Mouse (Mus musculus) adrenal gland, postnatal 36 days (tissue): Measurements from ENCODE around the gene Gab1. TPM values are rescaled to one million over a fixed set of nuclear protein-coding genes. Genes with fewer than 3 reads are reported as not detected.

Source experiments
- DNase-seq, 2 experiments: peaks; one replicate each; pipeline ENCODE4 v3.0.0; 2021; ENCODE audit warnings: mixed read lengths in 1 of 2
- total RNA-seq, 2 experiments: library from RNA; stranded (reverse); gene quantifications; 2 replicates each; pipeline ENCODE4 v1.2.3; 2021

Gab1 gene
- total RNA-seq, 2 experiments from 2014 or later, result 16.1 to 20.2 TPM

GRCm38 (mm10) chr8:80749091-80749490 lies 131.2 kb downstream of the Gab1 start:
- DNase-seq, result no peak

GRCm38 (mm10) chr8:80739932-80740331 lies 140.4 kb downstream of the Gab1 start:
- DNase-seq, result no peak

GRCm38 (mm10) chr8:80739155-80739924 lies 141.0 kb downstream of the Gab1 start, which contains the start of gene Smarca5:
TSS of gene Smarca5 (minus strand) at chr8:80739497.
- DNase-seq, result peak; percentile 96

- DNase-seq, result peak; percentile 43 to 67
Measured at GRCm38 (mm10) chr8:80738388-80739154, 141.7 kb downstream of the Gab1 start.

GRCm38 (mm10) chr8:80738046-80738387 lies 142.3 kb downstream of the Gab1 start:
- DNase-seq, result peak; percentile 29 to 48

GRCm38 (mm10) chr8:80732326-80732725 lies 148.0 kb downstream of the Gab1 start:
- no peak for DNase-seq

- no peak for DNase-seq
Measured at GRCm38 (mm10) chr8:80714461-80714860, 165.9 kb downstream of the Gab1 start.

Other genes starting within 250 kb of the Gab1 start
- 10 to 100 TPM; 72.1 to 77.6 TPM for gene Smarca5, start 141.0 kb downstream of the Gab1 start, total RNA-seq
- gene Usp38, start 134.4 kb upstream of the Gab1 start, total RNA-seq, result 10 to 100 TPM; 24.1 to 24.5 TPM